Mouse (Mus musculus): ENCODE measurements around the gene Trabd. TPM values are rescaled to one million over a fixed set of nuclear protein-coding genes. Genes with fewer than 3 reads are reported as not detected.

The Trabd gene
- polyA plus RNA-seq, 1 experiment: not detected

DNA sequence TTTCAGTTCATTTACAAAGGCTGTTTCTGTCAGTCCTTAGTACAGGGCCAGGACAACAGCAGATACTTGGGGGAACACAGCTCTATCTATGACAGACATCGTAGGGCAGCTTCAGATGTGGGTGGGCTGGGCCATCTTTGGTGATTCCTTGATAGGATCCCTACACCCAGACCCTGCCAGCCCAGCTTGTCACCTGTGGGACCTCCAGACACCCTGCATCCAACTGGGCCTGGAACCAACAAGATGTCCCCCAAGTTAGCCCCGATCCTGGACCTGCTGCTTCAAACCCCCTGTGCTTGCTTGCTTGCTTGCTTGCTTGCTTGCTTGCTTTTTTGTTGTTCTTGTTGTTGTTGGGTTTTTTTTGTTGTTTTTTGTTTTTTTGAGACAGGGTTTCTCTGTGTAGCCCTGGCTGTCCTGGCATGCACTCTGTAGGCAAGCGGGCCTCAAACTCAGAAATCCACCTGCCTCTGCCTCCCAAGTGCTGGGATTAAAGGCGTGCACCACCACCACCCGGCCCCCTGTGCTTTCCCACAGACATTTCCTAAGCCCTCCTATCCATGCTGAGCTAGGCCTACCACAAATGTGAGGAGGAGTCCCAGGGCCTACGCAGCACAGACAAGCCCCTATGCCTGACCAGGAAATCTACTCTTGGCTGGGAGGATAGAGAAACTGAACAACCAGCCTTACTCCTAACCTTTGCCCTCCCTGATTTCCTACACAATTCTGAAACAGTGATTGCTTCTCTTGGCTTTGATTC is 13.0 kb upstream of the Trabd start:
- TF ChIP-seq POLR2A (IDR thresholded peaks at IDR 0.05; ENCODE audit: insufficient read depth, low read depth, low read length) (no peak), CTCF (IDR thresholded peaks at IDR 0.05; ENCODE audit: insufficient read depth, low read depth, low read length) (no peak)
- H3K4me1 ChIP-seq (ENCODE audit: control insufficient read depth, insufficient read depth, low read length): peaks cover 18% of the 10 kb centered on the region
- H3K4me3 ChIP-seq (ENCODE audit: insufficient read depth, low read depth, low read length): no peak overlapping the region
- 96% methylated on average over 6 of the region's 6 CpGs for WGBS
- H3K27ac ChIP-seq (ENCODE audit: insufficient read depth, low read depth, low read length): no peak overlapping the region

DNA sequence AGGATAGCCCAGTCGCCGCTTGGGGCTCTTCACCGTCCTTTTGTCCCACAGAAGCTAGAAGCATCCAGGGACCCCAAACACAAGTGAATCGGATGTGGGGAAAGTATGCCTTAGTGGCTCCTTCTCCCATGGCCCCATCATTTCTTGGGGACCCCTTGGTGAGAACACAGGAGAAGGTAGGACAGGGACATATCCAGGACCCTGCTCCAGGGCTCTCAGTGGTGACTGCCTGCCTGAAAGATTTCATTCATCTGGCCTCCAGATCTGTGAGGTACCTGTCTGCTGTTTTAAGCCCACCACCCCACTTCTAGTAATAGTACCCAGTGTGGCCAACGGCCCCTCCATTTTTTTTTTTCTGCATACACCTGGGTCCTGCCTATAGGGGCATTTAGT is 12.4 kb upstream of the Trabd start:
- H3K4me1 ChIP-seq (ENCODE audit: control insufficient read depth, insufficient read depth, low read length): peaks cover 18% of the 10 kb centered on the region
- H3K27ac ChIP-seq (ENCODE audit: insufficient read depth, low read depth, low read length): no peak overlapping the region
- no peak for TF ChIP-seq POLR2A (IDR thresholded peaks at IDR 0.05; ENCODE audit: insufficient read depth, low read depth, low read length)
- TF ChIP-seq CTCF (IDR thresholded peaks at IDR 0.05; ENCODE audit: insufficient read depth, low read depth, low read length): no peak
- 97% methylated on average over 5 of the region's 5 CpGs for WGBS
- H3K4me3 ChIP-seq (ENCODE audit: insufficient read depth, low read depth, low read length): no peak overlapping the region

DNA sequence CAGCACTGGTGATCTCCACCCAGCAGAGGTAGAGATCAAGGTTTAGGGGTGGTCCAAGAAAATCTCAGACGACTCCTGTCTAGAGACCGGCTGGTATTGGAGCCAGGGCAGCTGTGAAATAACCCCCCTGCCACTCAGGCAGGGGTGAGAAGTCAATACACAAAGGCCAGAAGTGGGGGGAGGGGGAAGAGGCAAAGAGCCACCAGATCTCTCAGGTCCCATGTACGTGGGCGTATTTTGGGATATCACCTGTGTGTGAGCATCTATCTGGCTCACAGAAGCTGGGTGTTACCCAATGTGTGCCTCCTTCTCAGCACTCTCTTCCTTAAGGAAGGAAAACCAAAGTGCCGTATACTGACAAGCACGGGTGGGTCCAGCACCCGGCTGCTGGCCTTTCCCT is 11.9 kb upstream of the Trabd start:
- Histone ChIP-seq H3K4me1 (ENCODE audit: control insufficient read depth, insufficient read depth, low read length) (peaks cover 18% of the 10 kb centered on the region), H3K27ac (ENCODE audit: insufficient read depth, low read depth, low read length) (no peak overlapping the region), H3K4me3 (ENCODE audit: insufficient read depth, low read depth, low read length) (no peak overlapping the region)
- TF ChIP-seq POLR2A (IDR thresholded peaks at IDR 0.05; ENCODE audit: insufficient read depth, low read depth, low read length) (no peak), CTCF (IDR thresholded peaks at IDR 0.05; ENCODE audit: insufficient read depth, low read depth, low read length) (no peak)
- WGBS: 83% methylated on average over 7 of the region's 7 CpGs

DNA sequence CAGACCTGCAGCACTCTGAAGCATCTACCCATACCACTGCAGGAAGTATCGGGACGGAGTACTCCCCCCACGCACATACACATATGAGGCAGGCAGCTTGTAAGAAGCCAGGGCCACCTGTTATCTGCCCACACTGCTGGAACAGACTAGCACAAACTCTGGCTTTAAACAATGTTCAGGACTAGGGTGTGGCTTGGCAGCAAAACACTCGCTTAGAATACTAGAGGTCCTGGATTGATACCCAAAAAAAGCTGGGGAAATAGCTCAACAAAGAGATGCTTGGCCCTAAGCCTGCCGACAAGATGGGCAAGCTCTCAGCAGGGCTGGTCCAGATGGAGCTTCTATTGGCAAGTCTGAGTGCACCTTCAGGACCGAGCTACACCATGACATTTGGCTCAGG is 11.4 kb upstream of the Trabd start:
- Histone ChIP-seq H3K27ac (ENCODE audit: insufficient read depth, low read depth, low read length) (no peak overlapping the region), H3K4me3 (ENCODE audit: insufficient read depth, low read depth, low read length) (no peak overlapping the region), H3K4me1 (ENCODE audit: control insufficient read depth, insufficient read depth, low read length) (peaks cover 20% of the 10 kb centered on the region)
- 68% methylated on average over 6 of the region's 6 CpGs for WGBS
- no peak for TF ChIP-seq POLR2A (IDR thresholded peaks at IDR 0.05; ENCODE audit: insufficient read depth, low read depth, low read length)

DNA sequence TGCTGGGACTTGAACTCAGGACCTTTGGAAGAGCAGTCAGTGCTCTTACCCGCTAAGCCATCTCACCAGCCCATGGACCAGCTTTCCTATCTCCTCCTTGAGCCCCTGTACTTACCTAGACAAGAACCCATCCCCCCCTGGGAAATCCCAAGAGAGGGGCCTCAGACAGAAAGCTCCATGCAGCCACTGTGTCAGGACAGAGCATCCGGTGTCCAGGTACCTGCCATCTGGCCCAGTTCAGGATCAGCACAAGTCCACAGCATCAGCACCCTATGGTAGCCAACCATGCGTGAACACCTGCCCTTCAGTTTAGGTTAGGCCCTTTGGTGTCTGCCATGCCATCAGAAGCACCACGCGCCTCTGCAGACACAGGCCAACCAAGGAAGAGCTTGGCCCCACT is 10.0 kb upstream of the Trabd start:
- 96% methylated on average over 5 of the region's 5 CpGs for WGBS
- peaks cover 25% of the 10 kb centered on the region for H3K4me1 ChIP-seq (ENCODE audit: control insufficient read depth, insufficient read depth, low read length)

DNA sequence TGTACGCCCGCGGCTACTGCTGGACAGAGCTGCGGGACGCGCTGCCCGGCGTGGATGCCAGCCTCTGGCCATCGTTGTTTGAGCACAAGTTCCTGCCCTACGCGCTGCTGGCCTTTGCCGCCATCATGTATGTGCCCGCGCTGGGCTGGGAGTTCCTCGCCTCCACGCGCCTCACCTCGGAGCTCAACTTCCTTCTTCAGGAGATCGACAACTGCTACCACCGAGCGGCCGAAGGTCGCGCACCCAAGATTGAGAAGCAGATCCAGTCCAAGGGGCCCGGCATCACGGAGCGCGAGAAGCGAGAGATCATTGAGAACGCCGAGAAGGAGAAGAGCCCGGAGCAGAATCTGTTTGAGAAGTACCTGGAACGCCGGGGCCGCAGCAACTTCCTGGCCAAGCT is 7.3 kb upstream of the Trabd start:
- peaks cover 12% of the 10 kb centered on the region for H3K4me1 ChIP-seq (ENCODE audit: control insufficient read depth, insufficient read depth, low read length)
- 72% methylated on average over 35 of the region's 35 CpGs for WGBS
- no peak overlapping the region for H3K27ac ChIP-seq (ENCODE audit: insufficient read depth, low read depth, low read length)
- no peak overlapping the region for H3K4me3 ChIP-seq (ENCODE audit: insufficient read depth, low read depth, low read length)
- TF ChIP-seq CTCF (IDR thresholded peaks at IDR 0.05; ENCODE audit: insufficient read depth, low read depth, low read length): no peak
- no peak for TF ChIP-seq POLR2A (IDR thresholded peaks at IDR 0.05; ENCODE audit: insufficient read depth, low read depth, low read length)

More for the DNA sequence above, 10.0 kb upstream of the Trabd start:
- TF ChIP-seq POLR2A (IDR thresholded peaks at IDR 0.05; ENCODE audit: insufficient read depth, low read depth, low read length) (no peak), CTCF (IDR thresholded peaks at IDR 0.05; ENCODE audit: insufficient read depth, low read depth, low read length) (no peak)
- Histone ChIP-seq H3K27ac (ENCODE audit: insufficient read depth, low read depth, low read length) (no peak overlapping the region), H3K4me3 (ENCODE audit: insufficient read depth, low read depth, low read length) (no peak overlapping the region)

DNA sequence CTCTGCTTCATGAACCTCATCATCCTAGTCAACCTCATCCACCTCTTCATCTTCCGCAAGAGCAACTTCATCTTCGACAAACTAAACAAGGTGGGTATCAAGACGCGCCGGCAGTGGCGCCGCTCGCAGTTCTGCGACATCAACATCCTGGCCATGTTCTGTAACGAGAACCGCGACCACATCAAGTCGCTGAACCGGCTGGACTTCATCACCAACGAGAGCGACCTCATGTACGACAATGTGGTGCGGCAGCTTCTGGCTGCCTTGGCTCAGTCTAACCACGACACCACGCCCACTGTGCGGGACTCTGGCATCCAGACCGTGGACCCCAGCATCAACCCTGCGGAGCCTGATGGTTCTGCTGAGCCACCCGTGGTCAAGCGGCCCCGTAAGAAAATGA is 6.7 kb upstream of the Trabd start:
- H3K27ac ChIP-seq (ENCODE audit: insufficient read depth, low read depth, low read length): no peak overlapping the region
- TF ChIP-seq CTCF (IDR thresholded peaks at IDR 0.05; ENCODE audit: insufficient read depth, low read depth, low read length) (no peak), POLR2A (IDR thresholded peaks at IDR 0.05; ENCODE audit: insufficient read depth, low read depth, low read length) (no peak)
- no peak overlapping the region for H3K4me3 ChIP-seq (ENCODE audit: insufficient read depth, low read depth, low read length)
- peaks cover 12% of the 10 kb centered on the region for H3K4me1 ChIP-seq (ENCODE audit: control insufficient read depth, insufficient read depth, low read length)
- 71% methylated on average over 26 of the region's 26 CpGs for WGBS

DNA sequence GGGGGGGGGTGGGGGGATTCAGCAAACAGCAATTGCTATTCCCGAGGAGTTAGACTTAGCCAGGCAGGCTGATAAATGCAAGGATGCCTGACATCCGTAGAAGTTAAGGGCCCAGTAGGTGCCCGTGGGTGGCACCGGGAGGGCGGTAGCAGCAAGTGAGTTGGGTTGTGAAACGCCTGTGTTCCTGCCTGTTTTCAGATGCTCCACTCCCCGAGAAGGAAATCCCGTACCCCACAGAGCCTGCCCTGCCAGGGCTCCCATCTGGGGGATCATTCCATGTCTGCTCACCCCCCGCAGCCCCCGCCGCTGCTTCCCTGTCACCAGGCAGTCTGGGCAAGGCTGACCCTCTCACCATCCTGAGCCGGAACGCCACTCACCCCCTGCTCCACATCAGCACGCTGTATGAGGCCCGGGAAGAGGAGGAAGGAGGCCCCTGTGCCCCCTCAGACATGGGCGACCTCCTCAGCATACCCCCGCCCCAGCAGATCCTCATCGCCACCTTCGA is 5.5 kb upstream of the Trabd start:
- WGBS: 75% methylated on average over 19 of the region's 19 CpGs
- TF ChIP-seq POLR2A (IDR thresholded peaks at IDR 0.05; ENCODE audit: insufficient read depth, low read depth, low read length): no peak
- no peak for TF ChIP-seq CTCF (IDR thresholded peaks at IDR 0.05; ENCODE audit: insufficient read depth, low read depth, low read length)
- H3K27ac ChIP-seq (ENCODE audit: insufficient read depth, low read depth, low read length): no peak overlapping the region
- no peak overlapping the region for H3K4me3 ChIP-seq (ENCODE audit: insufficient read depth, low read depth, low read length)
- H3K4me1 ChIP-seq (ENCODE audit: control insufficient read depth, insufficient read depth, low read length): peaks cover 16% of the 10 kb centered on the region

DNA sequence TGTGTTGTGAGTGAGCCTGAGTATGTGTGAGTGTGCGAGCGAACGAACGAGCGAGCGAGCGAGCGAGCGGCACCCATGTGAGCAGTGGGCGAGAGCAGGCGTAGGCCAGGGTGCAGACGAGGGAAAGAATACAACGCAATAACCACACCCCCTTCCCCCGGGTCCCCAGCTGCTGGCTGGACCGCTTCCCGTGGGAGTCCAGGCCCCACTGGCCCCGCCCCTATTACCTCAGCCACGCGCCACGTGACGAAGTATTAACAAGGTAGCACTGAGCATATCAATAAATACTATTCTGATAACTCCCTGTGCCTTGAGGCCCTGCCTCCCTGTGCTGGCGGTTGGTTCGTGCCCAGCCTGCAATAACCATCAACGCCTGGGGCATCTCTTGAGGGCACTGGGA is 4.3 kb upstream of the Trabd start:
- Histone ChIP-seq H3K27ac (ENCODE audit: insufficient read depth, low read depth, low read length) (no peak overlapping the region), H3K4me1 (ENCODE audit: control insufficient read depth, insufficient read depth, low read length) (peaks cover 26% of the 10 kb centered on the region), H3K4me3 (ENCODE audit: insufficient read depth, low read depth, low read length) (no peak overlapping the region)
- 67% methylated on average over 24 of the region's 24 CpGs for WGBS
- TF ChIP-seq CTCF (IDR thresholded peaks at IDR 0.05; ENCODE audit: insufficient read depth, low read depth, low read length): no peak

Data from olfactory bulb, adult 2 months (tissue).